Mouse (Mus musculus) liver, embryonic 11.5 days (tissue): ENCODE measurements around the gene Gm10203. TPM values are rescaled to one million over a fixed set of nuclear protein-coding genes. Genes with fewer than 3 reads are reported as not detected.
"Not testable (repeated sequence)": the region's sequence is repeated elsewhere in the genome, so short reads cannot be mapped to it uniquely, and the experiment has no call there.

Experiments used
- ATAC-seq: fragments of 200-750 bp; cut with Nextera tagmentation; replicated peaks from 2 replicates; pipeline ENCODE4 v1.8.0; 2017; ENCODE audit warnings: moderate number of reproducible peaks, mild to moderate bottlenecking, moderate TSS enrichment, moderate library complexity; ENCODE audit not compliant: low FRiP score
- DNase-seq: peaks from one replicate; pipeline ENCODE4 v3.0.0-alpha.2; 2017; ENCODE audit warnings: low spot score
- H3K27ac ChIP-seq: fragments of 300-500 bp; sonication (generic); 2 replicates; pipeline ENCODE4 v1.5.1; 2014; ENCODE audit warnings: mild to moderate bottlenecking, low read depth, low read length, control low read depth
- H3K27me3 ChIP-seq: fragments of 300-500 bp; sonication (generic); replicated peaks from 2 replicates; pipeline ENCODE4 v1.6.1; 2014; ENCODE audit warnings: low read length, mixed read lengths; ENCODE audit not compliant: control insufficient read depth, insufficient read depth
- H3K36me3 ChIP-seq: fragments of 300-500 bp; sonication (generic); 2 replicates; pipeline ENCODE4 v1.6.1; 2014; ENCODE audit warnings: mild to moderate bottlenecking, low read length, moderate library complexity, mixed read lengths; ENCODE audit not compliant: control insufficient read depth, insufficient read depth
- H3K4me1 ChIP-seq: fragments of 300-500 bp; sonication (generic); replicated peaks from 2 replicates; pipeline ENCODE4 v1.6.1; 2014; ENCODE audit warnings: low read length, mixed read lengths; ENCODE audit not compliant: control insufficient read depth, insufficient read depth
- H3K4me2 ChIP-seq: fragments of 300-500 bp; sonication (generic); 2 replicates; pipeline ENCODE4 v1.6.1; 2014; ENCODE audit warnings: mild to moderate bottlenecking, control low read depth, moderate library complexity
- H3K4me3 ChIP-seq: fragments of 300-500 bp; sonication (generic); 2 replicates; pipeline ENCODE4 v1.5.1; 2014; ENCODE audit warnings: low read depth, low read length, control low read depth
- H3K9ac ChIP-seq: fragments of 300-500 bp; sonication (generic); 2 replicates; pipeline ENCODE4 v1.6.1; 2014; ENCODE audit warnings: low read depth, low read length, control low read depth
- H3K9me3 ChIP-seq: fragments of 300-500 bp; sonication (generic); 2 replicates; pipeline ENCODE4 v1.6.1; 2016; ENCODE audit warnings: low read length, inconsistent platforms, mixed read lengths; ENCODE audit not compliant: control insufficient read depth
- WGBS: fragments of 180-500 bp; shearing (Covaris S2); extraction: QIAGEN DNeasy Blood & Tissue Kit; methylation state at CpG from one replicate; pipeline ENCODE4 v1.1.7; 2014; 5-methylcytosine and 5-hydroxymethylcytosine counted together
- polyA plus RNA-seq: library from polyadenylated mRNA; unstranded; fragments of >200 nt; fragmentation: Nextera tagmentation; extraction: Ambion mirVana; gene quantifications from 2 replicates; pipeline ENCODE4 v1.2.1, GENCODE M21; 2014

Gm10203 gene
- not detected in 2 replicates for polyA plus RNA-seq

DNA sequence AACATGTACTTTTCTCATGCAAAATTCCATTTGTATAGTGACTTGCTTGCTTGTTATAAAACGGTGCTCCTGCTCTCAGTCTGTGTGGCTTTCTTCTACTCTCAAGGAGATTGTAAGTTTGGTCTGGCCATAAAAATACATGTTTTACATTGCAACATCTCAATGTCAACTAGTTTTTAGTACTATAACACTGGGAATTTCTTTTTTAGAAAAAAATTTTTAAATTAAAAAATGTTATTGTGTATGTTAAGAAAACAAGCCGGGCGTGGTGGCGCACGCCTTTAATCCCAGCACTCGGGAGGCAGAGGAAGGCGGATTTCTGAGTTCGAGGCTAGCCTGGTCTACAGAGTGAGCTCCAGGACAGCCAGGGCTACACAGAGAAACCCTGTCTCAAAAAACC is at the start of gene Gm10203:
Gene Gm10203 (plus strand): TSS at position 301 of the 400 bp plus-strand sequence.
- H3K4me2 ChIP-seq, H3K27ac ChIP-seq, H3K4me1 ChIP-seq, H3K4me3 ChIP-seq, H3K9me3 ChIP-seq, H3K9ac ChIP-seq, DNase-seq, ATAC-seq, H3K36me3 ChIP-seq, H3K27me3 ChIP-seq: not testable (repeated sequence)
- WGBS: 83% methylated on average over 8 of the region's 8 CpGs

DNA sequence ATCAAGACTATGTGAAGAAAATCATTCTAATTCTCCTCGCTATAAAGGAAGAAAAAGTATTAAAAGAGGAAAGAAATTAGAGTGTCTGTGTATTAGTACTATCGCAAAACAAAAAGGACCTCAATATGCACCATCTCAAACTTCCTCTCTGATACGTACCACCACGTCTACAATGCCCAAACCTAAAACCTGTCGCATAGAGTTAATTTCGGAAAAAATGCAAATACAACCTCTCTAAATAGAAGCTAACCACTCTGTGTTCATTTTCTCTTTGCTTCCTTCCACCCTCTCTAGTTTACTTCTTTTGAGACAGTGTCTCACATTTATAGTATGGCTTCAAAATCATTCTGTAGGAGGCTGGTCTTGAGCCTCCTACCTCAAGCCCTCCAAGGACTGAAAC is 37.6 kb upstream of the Gm10203 start:
- H3K9me3 ChIP-seq: no peaks in the 10 kb centered on the region
- WGBS: 85% methylated on average over 6 of the region's 6 CpGs
- H3K4me1 ChIP-seq: 0 out of 2 replicates have a peak, but pooled peaks cover 2% of the 10 kb centered on the region
- no peak overlapping the region for H3K4me3 ChIP-seq
- H3K27me3 ChIP-seq: no peaks in the 10 kb centered on the region
- no peak for ATAC-seq
- H3K4me2 ChIP-seq: no peak overlapping the region
- no peaks in the 10 kb centered on the region for H3K36me3 ChIP-seq
- H3K27ac ChIP-seq: no peak overlapping the region
- no peak for DNase-seq
- H3K9ac ChIP-seq: no peak overlapping the region

- Histone ChIP-seq H3K9me3 (no peaks in the 10 kb centered on the region), H3K9ac (no peak overlapping the region), H3K4me2 (no peak overlapping the region; the same call in 1 of the 2 replicates), H3K27me3 (no peaks in the 10 kb centered on the region), H3K36me3 (no peaks in the 10 kb centered on the region), H3K27ac (no peak overlapping the region), H3K4me3 (no peak overlapping the region), H3K4me1 (0 out of 2 replicates have a peak, but pooled peaks cover 2% of the 10 kb centered on the region)
- WGBS: 21% methylated on average over 5 of the region's 5 CpGs
- DNase-seq: no peak
- no peak for ATAC-seq
Measured at GRCm38 (mm10) chr6:149093465-149093864, 36.5 kb upstream of the Gm10203 start.

GRCm38 (mm10) chr6:149094555-149094954 is 35.4 kb upstream of the Gm10203 start:
- no peaks in the 10 kb centered on the region for H3K27me3 ChIP-seq
- H3K36me3 ChIP-seq: no peaks in the 10 kb centered on the region
- DNase-seq: no peak
- H3K4me3 ChIP-seq: no peak overlapping the region
- H3K9me3 ChIP-seq: no peaks in the 10 kb centered on the region
- H3K4me2 ChIP-seq: no peak overlapping the region
- 0 out of 2 replicates have a peak, but pooled peaks cover 2% of the 10 kb centered on the region for H3K4me1 ChIP-seq
- no peak overlapping the region for H3K9ac ChIP-seq
- no peak for ATAC-seq
- no peak overlapping the region for H3K27ac ChIP-seq
- 60% methylated on average over 1 of the region's 1 CpGs for WGBS

- 79% methylated on average over 6 of the region's 6 CpGs for WGBS
- DNase-seq: no peak
- H3K4me3 ChIP-seq: no peak overlapping the region
- no peak overlapping the region for H3K4me2 ChIP-seq
- H3K27me3 ChIP-seq: peaks cover 3% of the 10 kb centered on the region
- H3K4me1 ChIP-seq: 0 out of 2 replicates have a peak, but pooled peaks cover 2% of the 10 kb centered on the region
- H3K27ac ChIP-seq: no peak overlapping the region
- no peak for ATAC-seq
- no peaks in the 10 kb centered on the region for H3K9me3 ChIP-seq
- no peaks in the 10 kb centered on the region for H3K36me3 ChIP-seq
- H3K9ac ChIP-seq: no peak overlapping the region
Measured at GRCm38 (mm10) chr6:149095389-149095788, 34.6 kb upstream of the Gm10203 start.

DNA sequence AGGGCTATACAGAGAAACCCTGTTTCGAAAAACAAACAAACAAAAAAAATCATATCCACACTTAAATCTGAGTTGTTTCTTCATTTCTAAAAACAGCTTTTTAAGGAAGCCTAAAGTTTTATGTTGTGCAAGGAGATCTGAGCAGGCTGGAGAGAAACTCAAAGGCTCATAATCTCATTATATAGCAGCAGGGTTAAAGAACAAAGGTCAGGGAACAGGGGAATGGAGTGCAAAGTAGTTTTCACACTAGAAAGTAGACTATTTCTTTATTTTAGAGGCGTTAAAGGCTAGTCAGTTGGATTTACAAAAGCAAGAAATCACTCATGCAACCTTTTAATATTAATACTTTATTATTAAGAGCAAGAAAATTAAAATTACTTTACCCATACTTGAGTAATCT is 33.7 kb upstream of the Gm10203 start:
- H3K27me3 ChIP-seq: peaks cover 12% of the 10 kb centered on the region
- ATAC-seq (no peak), DNase-seq (no peak)
- H3K4me2 ChIP-seq: no peak overlapping the region
- H3K9ac ChIP-seq: no peak overlapping the region
- 0 out of 2 replicates have a peak, but pooled peaks cover 2% of the 10 kb centered on the region for H3K4me1 ChIP-seq
- no peak overlapping the region for H3K4me3 ChIP-seq
- no peaks in the 10 kb centered on the region for H3K36me3 ChIP-seq
- 76% methylated on average over 2 of the region's 2 CpGs for WGBS
- H3K27ac ChIP-seq: no peak overlapping the region
- H3K9me3 ChIP-seq: no peaks in the 10 kb centered on the region

GRCm38 (mm10) chr6:149097276-149097675 is 32.7 kb upstream of the Gm10203 start:
- H3K9ac ChIP-seq: no peak overlapping the region
- H3K9me3 ChIP-seq: no peaks in the 10 kb centered on the region
- DNase-seq (no peak), ATAC-seq (no peak)
- H3K4me2 ChIP-seq: no peak overlapping the region
- no peak overlapping the region for H3K4me3 ChIP-seq
- H3K27ac ChIP-seq: no peak overlapping the region
- H3K27me3 ChIP-seq: peaks cover 21% of the 10 kb centered on the region
- H3K36me3 ChIP-seq: no peaks in the 10 kb centered on the region
- 0 out of 2 replicates have a peak, but pooled peaks cover 2% of the 10 kb centered on the region for H3K4me1 ChIP-seq
- 100% methylated on average over 1 of the region's 1 CpGs for WGBS

- H3K4me2 ChIP-seq: peak overlapping the region; percentile 51; the same call in 1 of the 2 replicates
Measured at GRCm38 (mm10) chr6:149098993-149099392, 31.0 kb upstream of the Gm10203 start.

More at GRCm38 (mm10) chr6:149098993-149099392, 31.0 kb upstream of the Gm10203 start:
- Histone ChIP-seq H3K9ac (no peak overlapping the region), H3K36me3 (no peaks in the 10 kb centered on the region), H3K27me3 (peaks cover 21% of the 10 kb centered on the region), H3K27ac (no peak overlapping the region), H3K4me3 (no peak overlapping the region), H3K4me1 (0 out of 2 replicates have a peak, but pooled peaks cover 2% of the 10 kb centered on the region), H3K9me3 (no peaks in the 10 kb centered on the region)
- DNase-seq (no peak), ATAC-seq (no peak)
